Mouse (Mus musculus) adrenal gland, postnatal 4 days (tissue): ENCODE measurements around the gene Nme2. TPM values are rescaled to one million over a fixed set of nuclear protein-coding genes. Genes with fewer than 3 reads are reported as not detected.
"Not testable (repeated sequence)": the region's sequence is repeated elsewhere in the genome, so short reads cannot be mapped to it uniquely, and the experiment has no call there.

Source experiments
- DNase-seq, 2 experiments: peaks; one replicate each; pipeline ENCODE4 v3.0.0; 2021 to 2022; ENCODE audit warnings: low spot score in 2 of 2, mixed read lengths in 2 of 2
- total RNA-seq, 2 experiments: library from RNA; stranded (reverse); gene quantifications; 2 replicates each; pipeline ENCODE4 v1.2.3; 2021

Nme2 gene
- total RNA-seq, 2 experiments from 2014 or later = 419 to 443 TPM

DNA sequence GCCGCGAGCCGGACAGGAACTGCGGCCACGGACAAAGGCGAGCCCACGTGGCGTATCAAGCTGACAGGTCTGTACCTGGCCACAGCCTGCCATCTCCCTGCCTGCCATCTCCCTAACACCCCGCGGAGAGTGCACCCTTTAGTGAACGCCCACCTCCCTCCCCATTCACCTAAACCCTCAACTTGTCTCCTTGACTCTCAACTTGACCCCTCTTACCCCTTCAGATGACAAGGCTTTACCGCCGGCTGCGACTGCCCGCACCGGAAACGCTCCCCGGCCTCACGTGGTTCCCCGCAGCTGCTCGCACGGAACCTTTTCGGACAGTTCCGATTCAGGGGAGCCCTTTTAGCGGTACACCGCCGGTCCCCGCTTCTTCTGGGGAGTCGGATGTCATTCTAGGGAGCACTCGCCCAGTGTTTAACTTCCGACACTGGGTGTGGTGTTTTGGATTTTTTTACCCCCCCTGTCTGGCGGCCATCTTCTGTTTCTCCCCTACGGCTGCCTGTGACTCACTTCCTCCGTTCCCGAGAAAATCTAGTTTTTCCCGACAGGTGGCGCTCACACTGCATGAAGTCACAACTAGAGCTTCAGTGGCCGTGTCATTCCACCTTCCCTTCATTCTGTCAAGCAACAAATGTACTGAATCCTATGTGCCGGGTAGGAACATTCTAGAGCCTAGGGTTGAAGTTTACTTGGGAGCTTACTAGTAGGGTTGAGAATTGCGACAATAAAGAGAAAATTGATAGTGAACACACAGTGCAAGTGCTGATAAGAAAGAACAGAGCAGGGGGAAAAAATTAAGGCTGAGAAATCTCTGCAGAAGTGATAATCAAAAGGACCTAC lies 12.2 kb upstream of the Nme2 start, which contains the start of the genes Gm20390 and Nme1:
Gene Gm20390 (minus strand): TSS at position 289 of the 843 bp plus-strand sequence.
Gene Nme1 (minus strand): TSS at position 517 of the 843 bp plus-strand sequence.
- peak; percentile 87 to 95 for DNase-seq

DNA sequence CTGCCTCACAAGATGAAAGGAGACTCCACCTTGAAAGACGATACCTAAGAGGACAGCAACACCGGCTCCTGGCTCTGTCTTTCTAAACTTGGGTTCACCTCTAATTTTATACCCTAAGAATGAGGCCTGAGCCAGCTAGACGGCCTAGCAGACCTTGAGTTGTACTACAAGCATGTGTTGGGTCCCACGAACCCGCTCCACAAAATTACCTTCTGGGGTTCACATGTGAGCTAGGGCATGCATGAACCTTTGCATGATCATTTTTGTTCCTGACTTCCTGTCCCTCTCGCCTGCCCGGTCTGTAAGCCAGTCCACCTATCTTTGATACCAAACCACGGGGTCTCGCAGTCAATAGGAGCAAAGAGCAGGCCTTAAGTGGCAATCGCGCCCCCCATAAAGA lies 11.3 kb upstream of the Nme2 start:
- no peak for DNase-seq

DNA sequence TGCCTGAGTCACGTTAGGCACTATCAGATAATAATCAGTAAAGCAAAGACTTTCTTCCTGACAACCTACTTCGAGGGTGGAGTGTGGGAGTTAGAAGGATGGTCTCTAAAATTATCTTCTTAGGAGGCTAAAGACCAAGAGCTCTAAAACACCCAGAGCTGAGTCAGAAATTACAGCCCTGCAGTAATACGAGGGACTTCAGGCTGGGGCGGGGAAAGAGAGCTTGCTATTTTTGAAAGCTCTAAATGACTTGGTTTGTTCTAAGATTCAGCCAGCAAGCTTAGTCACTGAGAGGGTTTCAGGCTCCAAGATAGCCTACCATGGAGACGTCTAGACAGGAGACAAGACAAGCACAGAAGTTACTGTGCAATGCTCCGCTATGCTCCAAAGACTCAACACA lies 9.3 kb upstream of the Nme2 start:
- DNase-seq = no peak

DNA sequence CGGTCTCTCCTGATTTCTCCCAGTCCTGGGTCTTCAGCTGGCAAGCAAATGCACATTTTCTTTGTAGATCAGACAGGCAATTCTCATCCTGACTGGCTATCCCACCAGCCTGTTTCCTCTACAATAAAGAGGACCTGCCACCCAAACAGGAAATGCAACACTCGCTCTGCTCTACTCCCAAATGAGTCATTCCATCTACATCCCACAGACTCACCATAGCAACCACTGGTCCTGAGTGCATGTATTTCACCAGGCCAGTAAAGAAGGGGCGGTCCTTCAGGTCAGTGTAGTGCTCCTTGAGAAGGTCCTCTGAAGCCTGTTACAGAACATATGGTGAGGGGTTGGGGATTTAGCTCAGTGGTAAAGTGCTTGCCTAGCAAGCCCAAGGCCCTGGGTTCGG lies 7.0 kb upstream of the Nme2 start:
- DNase-seq = no peak

DNA sequence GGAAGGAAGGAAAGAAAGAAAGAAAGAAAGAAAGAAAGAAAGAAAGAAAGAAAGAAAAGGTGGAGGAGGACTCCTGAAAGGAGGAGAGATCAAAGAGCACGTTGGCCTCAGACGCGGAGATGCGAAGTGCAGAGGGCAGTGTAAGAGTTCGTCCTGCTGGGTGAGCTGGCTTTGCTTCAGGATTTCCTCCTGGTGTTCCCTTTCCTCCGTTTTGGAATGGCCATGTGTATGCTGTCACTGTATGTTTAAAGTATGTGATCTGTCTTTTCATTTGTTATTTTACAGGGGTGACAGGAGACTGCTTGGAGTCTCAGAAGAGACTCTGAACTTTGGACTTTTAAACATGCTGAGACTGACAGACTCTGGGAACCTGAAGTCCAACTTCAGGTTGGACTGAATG lies 5.4 kb upstream of the Nme2 start:
- no peak for DNase-seq

DNA sequence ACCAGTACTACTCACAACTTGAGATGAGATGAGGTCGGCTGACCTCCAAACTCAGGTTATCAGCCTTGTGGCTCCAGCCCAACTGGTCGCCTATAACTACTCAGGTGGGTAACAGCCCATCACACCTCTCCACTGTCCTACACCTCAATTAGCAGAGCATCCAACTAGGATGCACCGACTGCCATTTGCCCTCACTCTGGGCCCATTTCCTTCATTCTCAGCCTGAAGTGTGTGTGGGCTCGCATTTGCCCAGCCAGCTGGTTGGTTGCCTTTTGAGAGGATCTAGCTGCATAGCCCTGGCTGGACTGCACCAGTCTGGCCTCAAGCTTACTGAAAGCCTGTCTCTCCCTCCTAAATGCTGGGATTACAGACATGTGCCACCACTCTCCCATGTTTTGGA lies 1.7 kb upstream of the Nme2 start:
- no peak for DNase-seq

DNA sequence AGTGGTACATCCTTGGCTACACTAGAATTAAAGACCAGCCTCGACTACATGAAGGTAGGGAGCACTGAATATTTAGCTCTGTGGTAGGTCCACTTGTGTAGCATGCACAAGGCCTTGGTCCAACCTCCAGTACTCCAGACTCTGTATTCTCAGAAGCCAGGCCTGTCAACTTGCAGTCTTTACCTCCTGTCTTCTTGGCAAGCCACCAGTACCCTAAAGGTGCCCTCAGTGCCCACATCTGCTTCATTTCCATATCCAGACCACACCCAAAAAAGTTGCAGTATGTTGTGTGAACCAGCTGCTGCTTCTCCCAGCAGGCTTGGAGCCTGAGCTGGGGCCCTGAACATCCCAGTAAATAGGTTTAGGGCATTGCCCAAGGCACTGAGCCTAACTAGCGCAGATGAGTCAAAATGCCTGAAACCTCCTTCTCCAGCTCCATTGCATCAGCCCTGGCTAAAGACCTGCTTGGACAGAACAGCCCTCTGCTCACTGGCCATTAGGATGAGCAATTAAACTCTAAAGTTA lies 1.0 kb upstream of the Nme2 start:
- DNase-seq = no peak

DNA sequence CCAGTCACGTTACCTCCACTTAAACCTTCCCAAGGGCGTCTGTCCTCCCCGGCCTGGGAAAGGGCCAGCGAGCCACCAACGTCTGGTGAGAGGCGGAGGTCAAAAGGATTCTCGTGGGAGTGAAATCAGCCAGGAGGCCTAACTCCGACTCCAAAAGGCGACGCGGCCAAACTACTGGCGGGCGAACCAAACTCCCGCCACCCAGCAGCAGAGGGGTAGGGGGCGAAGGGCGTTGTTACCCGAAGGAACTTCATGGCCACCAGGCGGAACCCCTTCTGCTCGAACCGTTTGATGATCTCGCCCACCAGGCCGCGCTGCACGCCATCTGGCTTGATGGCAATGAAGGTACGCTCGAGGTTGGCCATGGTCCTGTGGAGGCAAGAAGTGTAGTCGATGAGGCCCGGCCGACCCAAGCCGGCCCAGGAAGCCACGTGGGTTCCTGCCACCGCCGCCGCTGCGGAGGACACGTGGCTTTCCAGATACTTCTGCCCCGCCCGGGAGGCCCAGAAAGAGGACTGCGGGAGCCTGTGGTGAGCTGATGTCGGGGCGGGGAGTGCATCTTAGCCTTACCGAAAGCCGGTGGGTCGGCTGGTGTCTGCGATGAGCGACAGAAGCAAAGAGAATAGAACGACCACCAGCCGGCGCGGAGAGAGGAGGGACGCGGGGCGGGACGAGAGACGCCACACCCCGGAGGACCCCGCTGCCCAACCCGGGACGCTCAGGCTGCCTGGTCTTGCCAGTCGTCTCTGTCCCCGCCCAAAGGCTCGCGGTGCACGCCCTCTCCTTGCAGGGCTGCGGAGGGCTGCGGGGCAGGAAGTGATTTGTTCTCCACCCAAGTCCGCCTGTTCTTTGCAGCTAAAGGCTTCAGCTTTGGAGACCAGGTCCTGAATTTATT lies 556 bp downstream of the Nme2 start:
- peak; percentile 77 to 89 for DNase-seq

DNA sequence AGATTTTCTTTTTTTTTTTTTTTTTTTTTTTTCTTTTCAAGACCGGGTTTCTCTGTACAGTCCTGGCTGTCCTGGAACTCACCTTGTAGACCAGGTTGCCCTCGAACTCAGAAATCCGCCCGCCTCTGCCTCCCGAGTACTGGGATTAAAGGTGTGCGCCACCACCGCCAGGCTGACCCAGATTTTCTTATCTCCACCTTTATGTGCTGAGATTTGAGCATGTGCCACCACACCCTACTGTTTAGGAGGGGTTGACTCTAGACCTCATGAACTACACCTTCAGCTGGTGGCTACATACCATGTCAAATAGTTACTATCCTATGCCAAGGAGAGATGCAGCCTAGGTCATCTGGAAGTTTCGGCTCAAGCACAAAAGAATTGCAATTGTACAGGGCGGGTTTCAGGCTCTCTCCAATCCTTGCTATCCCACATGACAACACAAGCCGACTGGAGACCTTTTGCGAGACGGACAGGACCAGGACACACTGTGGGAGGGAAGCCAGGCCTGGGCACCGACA lies 1.3 kb downstream of the Nme2 start:
- no peak for DNase-seq

DNA sequence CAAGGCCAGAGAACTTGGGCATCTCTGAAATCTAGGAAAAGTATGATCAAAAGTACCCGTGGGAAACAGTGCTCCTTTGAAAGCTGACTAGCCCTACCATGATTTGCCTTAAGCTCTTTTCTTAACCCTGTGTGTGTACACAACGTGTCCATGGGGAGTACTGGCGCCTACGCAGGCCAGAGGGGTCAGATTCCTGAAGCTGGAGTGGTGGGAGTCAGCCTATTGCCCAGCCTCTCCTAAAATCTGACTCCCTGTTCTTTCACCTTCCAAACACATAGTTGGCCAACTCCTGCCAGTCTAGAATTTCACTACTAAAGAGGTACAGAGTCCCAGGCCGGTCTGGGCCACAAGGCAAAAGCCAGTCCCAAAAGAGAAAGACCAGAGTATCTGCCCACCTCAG lies 3.7 kb downstream of the Nme2 start:
- no peak for DNase-seq

DNA sequence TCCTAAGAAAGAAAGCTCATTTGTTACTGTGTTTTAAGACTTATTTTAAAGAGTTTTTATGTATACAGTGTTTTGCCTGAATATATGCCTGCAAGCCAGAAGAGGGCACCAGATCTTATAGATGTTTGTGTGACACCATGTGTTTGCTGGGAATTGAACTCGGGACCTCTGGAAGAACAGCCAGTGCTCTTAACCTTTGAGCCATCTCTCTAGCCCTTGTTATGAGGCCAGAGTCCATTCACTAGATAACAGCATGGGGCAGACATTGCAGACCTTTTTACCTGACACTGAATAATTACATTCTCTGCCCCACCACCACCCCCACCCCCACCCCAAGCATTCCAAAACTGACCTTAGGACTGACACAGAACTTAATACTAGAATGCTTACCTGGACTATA lies 6.0 kb downstream of the Nme2 start:
- no peak for DNase-seq

DNA sequence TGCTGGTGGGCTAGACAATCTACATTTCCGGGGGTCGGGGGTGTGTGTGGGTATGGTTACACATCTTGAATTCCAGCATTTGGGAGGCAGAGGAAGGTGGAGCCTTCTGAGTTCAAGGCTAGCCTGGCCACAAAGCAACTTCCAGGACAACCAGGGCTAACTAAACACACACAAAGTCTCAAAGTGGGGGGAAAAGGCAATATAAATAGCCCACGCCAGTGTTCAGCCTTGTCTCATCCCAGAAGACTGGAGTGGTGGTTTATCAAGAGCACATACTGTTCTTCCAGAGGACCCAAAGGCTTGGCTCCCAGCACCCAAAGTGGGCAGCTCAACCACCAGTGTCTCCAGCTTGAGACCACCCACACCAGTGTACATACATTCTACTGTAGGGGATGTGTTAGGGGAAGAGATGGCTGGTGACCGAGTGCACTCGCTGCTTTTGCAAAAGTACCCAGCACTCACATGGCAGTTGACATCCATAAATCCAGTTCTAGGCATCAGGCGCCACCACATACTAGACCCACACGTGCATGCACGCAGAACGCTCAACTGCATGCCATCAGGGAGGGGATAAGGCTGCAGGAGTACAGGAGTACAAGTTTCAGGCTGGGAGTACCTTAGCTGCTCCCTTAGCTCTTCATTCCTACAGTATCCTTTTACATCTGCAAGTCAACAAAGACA lies 7.0 kb downstream of the Nme2 start:
- no peak for DNase-seq

DNA sequence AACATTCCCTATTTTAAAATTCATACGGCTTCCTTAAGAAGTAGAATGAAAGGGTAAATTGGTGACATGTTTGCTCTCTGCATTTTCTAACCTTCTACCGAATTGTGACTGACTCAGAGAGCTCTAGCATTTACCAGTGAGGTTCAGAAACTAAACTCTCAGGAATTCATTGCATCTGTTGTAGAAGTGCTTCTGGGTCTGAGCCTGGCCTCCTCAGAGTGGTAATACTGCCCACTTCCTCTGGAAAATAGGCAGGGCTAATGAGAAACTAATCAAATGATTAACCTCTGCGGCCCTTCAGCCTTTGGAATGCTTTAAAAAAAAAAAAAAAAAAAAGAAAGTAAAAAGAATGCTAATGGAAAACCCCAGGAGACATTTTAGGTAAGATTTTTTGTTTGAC lies 11.1 kb downstream of the Nme2 start:
- no peak for DNase-seq

DNA sequence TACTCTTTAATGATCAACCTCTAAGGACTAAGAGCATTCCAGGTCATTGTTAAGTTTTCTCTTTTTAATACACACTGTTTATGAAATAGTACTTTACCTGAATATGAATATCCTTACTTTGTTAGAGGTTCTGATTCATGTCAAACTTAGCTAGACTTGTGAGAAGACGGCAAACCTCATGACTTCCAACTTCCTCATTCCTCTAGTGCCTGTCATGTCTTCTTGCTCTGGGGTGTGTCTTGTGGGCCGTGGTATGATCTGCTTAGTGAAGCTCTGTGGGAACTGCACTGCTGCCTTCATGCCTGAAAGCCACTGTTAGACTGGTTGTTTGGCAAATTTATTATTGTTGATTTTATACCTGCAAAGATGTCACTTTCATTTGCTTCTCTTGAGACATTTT lies 15.2 kb downstream of the Nme2 start:
- no peak for DNase-seq

DNA sequence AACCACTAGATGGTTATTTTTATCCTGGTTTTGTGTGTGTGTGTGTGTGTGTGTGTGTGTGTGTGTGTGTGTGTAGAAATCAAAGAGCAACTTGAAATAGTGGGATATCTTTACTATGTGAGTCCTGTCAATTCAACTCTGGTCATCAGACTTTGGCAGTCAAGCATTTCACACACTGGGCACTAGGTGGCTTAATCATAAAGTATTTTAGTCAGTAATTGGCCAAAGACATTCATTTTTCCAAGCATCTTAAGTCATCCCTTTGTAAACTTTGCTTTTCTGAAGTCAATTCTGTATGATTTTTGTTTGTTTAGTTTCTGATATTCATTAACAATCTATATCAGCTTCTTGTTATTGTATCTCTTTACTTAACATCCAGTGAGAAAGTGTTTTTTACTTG lies 27.0 kb downstream of the Nme2 start:
- DNase-seq = no peak

DNA sequence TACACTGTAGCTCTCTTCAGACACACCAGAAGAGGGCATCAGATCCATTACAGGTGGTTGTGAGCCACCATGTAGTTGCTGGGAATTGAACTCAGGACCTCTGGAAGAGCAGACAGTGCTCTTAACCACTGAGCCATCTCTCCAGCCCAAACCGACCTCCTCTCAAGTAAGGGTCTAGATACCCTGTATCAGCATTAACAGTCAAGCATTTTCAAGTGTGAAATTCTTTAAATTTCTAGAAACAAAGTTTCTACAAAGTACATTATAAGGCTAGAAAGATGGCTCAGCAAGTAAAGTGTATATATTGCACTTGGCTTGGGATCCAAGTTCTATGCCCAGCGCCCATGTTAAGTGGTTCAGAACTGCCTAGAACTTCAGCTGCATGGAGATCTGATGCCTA lies 41.0 kb downstream of the Nme2 start:
- not testable (repeated sequence) for DNase-seq

DNA sequence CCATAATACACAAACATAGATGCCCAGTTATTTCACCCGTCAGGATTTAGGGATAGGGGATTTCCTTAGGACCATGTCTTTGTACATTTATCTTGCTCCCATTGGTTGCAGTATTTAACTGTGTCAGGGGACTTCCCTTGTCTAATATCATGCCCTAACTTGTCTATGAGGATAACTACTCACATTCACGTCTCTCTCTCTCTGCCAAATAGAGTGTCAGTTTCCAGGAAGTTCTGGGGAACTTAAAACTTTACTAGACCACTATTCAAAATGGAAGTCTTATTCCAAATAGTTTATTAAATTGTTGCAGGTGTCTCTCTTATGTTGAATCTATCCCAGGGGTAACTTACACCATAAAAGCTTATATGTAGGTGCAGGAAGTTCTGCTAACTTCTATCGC lies 44.5 kb downstream of the Nme2 start:
- DNase-seq = no peak

DNA sequence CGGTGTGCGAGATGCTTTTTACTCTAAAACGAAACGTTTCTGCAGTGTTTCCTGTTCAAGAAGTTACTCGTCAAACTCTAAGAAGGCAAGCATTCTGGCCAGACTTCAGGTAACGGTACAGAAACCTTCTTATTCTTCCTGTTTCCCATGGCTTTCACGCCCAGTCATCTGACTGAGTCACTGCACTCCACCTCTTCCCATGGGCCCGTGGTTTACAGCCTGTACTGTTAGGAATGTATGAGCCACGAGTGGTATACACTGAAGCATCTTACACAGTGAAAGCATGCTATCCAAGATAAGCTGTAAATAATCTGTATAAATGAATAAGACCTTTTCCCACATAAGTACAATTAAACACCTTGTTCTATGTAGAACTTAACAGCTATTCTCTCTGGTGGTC lies 47.2 kb downstream of the Nme2 start:
- no peak for DNase-seq

DNA sequence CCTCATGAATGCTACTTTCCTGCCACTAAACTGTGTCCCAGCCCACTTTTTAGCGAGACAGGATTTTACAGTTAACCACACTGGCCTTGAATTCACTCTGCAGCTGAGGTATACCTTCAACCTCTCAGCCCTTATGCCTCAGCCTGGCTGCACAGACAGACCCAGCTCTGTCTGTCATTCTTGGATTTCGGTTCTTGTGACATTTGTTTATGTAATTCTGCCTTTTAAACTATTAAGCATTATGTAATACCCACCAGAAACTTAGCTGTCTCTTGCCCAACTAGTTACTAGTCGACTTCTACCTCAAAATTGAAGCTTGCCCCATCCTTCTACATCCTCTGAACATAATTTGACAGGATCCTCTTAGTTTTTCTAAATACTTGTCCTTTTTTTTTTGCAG lies 48.2 kb downstream of the Nme2 start:
- no peak for DNase-seq

DNA sequence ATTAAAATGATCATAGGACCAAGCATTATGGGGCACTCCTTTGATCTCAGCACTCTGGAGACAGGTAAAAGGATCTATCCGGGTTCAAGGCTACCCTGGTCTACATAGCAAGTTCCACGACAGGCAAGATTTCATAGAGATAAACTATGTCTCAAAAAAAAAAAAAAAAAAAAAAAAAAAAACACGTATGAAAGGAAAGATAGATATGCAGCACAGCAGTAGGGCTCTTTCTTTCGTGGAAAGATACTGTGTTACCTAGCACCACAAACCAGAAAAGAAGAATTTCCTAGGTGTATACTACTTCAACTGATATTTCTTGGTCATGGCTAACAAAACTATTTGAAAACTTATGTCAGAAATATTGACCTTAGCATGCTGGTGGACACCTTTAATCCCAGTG lies 49.2 kb downstream of the Nme2 start:
- DNase-seq = no peak
